Mouse (Mus musculus): ENCODE results near the gene Coq7. TPM values are rescaled to one million over a fixed set of nuclear protein-coding genes. Genes with fewer than 3 reads are reported as not detected.

Gene Coq7
- total and polyA plus RNA-seq, 3 experiments = 59.5 to 66.2 TPM; not detected in 1

GRCm38 (mm10) chr7:118491431-118492147 lies 41.6 kb downstream of the Coq7 start, which contains the start of gene Itpripl2:
Gene Itpripl2, minus strand, starts transcription at chr7:118491975.
- peak within 1 kb of the TSS; percentile 94 for H3K9ac ChIP-seq (ENCODE audit: control insufficient read depth, low read depth, low read length, poor library complexity, severe bottlenecking)
- H3K9me3 ChIP-seq (replicated peaks; ENCODE audit: insufficient read depth, low read length) = no peaks in the 10 kb centered on the region
- peaks cover 0 to 13% of the 10 kb centered on the region in 2 experiments; a peak in 1 of 4 replicates for H3K36me3 ChIP-seq (ENCODE audit: control insufficient read depth in 1 of 2, insufficient read depth in 2 of 2, low read length in 2 of 2)
- peak within 1 kb of the TSS; percentile 58 for H3K27ac ChIP-seq (ENCODE audit: control insufficient read depth, low read depth, low read length)
- peaks cover 27% of the 10 kb centered on the region for H3K79me2 ChIP-seq (ENCODE audit: control insufficient read depth, insufficient read depth, low read length, poor library complexity)
- no peaks in the 10 kb centered on the region for H3K27me3 ChIP-seq (ENCODE audit: control insufficient read depth in 1 of 2, insufficient read depth in 2 of 2, low read length in 2 of 2)
- H3K4me1 ChIP-seq (ENCODE audit: control insufficient read depth in 1 of 2, insufficient read depth in 2 of 2, low read length in 2 of 2) = peaks cover 0 to 10% of the 10 kb centered on the region in 2 experiments
- TF ChIP-seq ZMIZ1 (IDR thresholded peaks at IDR 0.05; ENCODE audit: low read depth, low read length) = peak; percentile 46; the same call in 1 of the 2 replicates
- no peak; the same call in 1 of the 2 replicates for TF ChIP-seq KAT2A (conservative IDR thresholded peaks at IDR 0.05; ENCODE audit: low read depth, low read length)
- no peak for TF ChIP-seq GATA1 (IDR thresholded peaks at IDR 0.05; ENCODE audit: low read depth, low read length)
- peak; percentile 66 for TF ChIP-seq MXI1 (IDR thresholded peaks at IDR 0.05; ENCODE audit: low read depth, low read length)
- no peak for TF ChIP-seq E2F4 (IDR thresholded peaks at IDR 0.05; ENCODE audit: borderline replicate concordance, low read depth, low read length)
- TF ChIP-seq MAZ (IDR thresholded peaks at IDR 0.05; ENCODE audit: low read depth, low read length) = peak; percentile 83
- TF ChIP-seq POLR2A (IDR thresholded peaks at IDR 0.05; ENCODE audit: control insufficient read depth in 1 of 2, insufficient read depth in 1 of 2, low read depth in 1 of 2, low read length in 2 of 2, poor library complexity in 1 of 2) = peak; percentile 73 to 74; a peak in 3 of 4 replicates
- TF ChIP-seq SMC3 (IDR thresholded peaks at IDR 0.05; ENCODE audit: low read depth, low read length) = no peak
- peak in 1 of 2 experiments; percentile 16; a peak in 1 of 4 replicates for TF ChIP-seq EP300 (IDR thresholded peaks at IDR 0.05; ENCODE audit: low read depth in 1 of 2, low read length in 2 of 2)
- peak; percentile 20; the same call in 1 of the 2 replicates for TF ChIP-seq RCOR1 (IDR thresholded peaks at IDR 0.05; ENCODE audit: low read depth, low read length)
- TF ChIP-seq TCF12 (IDR thresholded peaks at IDR 0.05; ENCODE audit: low read depth, low read length) = peak; percentile 53; the same call in 1 of the 2 replicates
- TF ChIP-seq CHD1 (IDR thresholded peaks at IDR 0.05; ENCODE audit: low read depth, low read length) = no peak
- TF ChIP-seq MEF2A (IDR thresholded peaks at IDR 0.05; ENCODE audit: extremely low read depth, insufficient replicate concordance, low read depth, low read length, poor library complexity, severe bottlenecking) = no peak
- TF ChIP-seq NELFE (IDR thresholded peaks at IDR 0.05; ENCODE audit: low read depth, low read length) = peak; percentile 48
- no peak for TF ChIP-seq TAL1 (IDR thresholded peaks at IDR 0.05; ENCODE audit: low read length)
- 0 out of 2 replicates have a peak, but pooled peaks have one; percentile 46 for TF ChIP-seq ETS1 (IDR thresholded peaks at IDR 0.05; ENCODE audit: low read depth, low read length)
- no peak for TF ChIP-seq TBP (IDR thresholded peaks at IDR 0.05; ENCODE audit: low read depth, low read length)
- TF ChIP-seq MAX (IDR thresholded peaks at IDR 0.05; ENCODE audit: low read length) = peak; percentile 67
- peak; percentile 96 for TF ChIP-seq ZKSCAN1 (IDR thresholded peaks at IDR 0.05; ENCODE audit: low read depth, low read length)
- TF ChIP-seq ELF1 (IDR thresholded peaks at IDR 0.05; ENCODE audit: low read depth, low read length) = peak; percentile 76
- TF ChIP-seq MYB (IDR thresholded peaks at IDR 0.05; ENCODE audit: low read depth, low read length) = no peak
- peak; percentile 75; the same call in 1 of the 2 replicates for TF ChIP-seq UBTF (IDR thresholded peaks at IDR 0.05; ENCODE audit: borderline replicate concordance, insufficient read depth, low read depth, low read length)
- no peak for TF ChIP-seq MYC (IDR thresholded peaks at IDR 0.05; ENCODE audit: low read depth, low read length)
- TF ChIP-seq BHLHE40 (IDR thresholded peaks at IDR 0.05; ENCODE audit: borderline replicate concordance, low read depth, low read length) = peak; percentile 30; the same call in 1 of the 2 replicates
- TF ChIP-seq NRF1 (IDR thresholded peaks at IDR 0.05; ENCODE audit: insufficient read depth, low read depth, low read length, poor library complexity, severe bottlenecking) = peak; percentile 48; the same call in 1 of the 2 replicates
- TF ChIP-seq GABPA (IDR thresholded peaks at IDR 0.05; ENCODE audit: low read depth, low read length) = no peak
- peak; percentile 80 for TF ChIP-seq SIN3A (IDR thresholded peaks at IDR 0.05; ENCODE audit: low read length)
- TF ChIP-seq CTCF (IDR thresholded peaks at IDR 0.05 in 2 of 3, conservative IDR thresholded peaks at IDR 0.05 in 1 of 3; ENCODE audit: control insufficient read depth in 1 of 3, insufficient read depth in 1 of 3, low read depth in 2 of 3, low read length in 3 of 3, poor library complexity in 1 of 3, severe bottlenecking in 1 of 3) = no peak
- TF ChIP-seq HCFC1 (IDR thresholded peaks at IDR 0.05; ENCODE audit: low read depth, low read length) = no peak
- peak within 1 kb of the TSS; percentile 82 to 99 for H3K4me3 ChIP-seq (ENCODE audit: control insufficient read depth in 1 of 2, insufficient read depth in 1 of 2, low read depth in 2 of 2, low read length in 2 of 2)
- DNase-seq (ENCODE audit: low read depth, low spot score) = peak; percentile 87
